Mouse (Mus musculus): ENCODE results near the gene Syt6. TPM values are rescaled to one million over a fixed set of nuclear protein-coding genes. Genes with fewer than 3 reads are reported as not detected.

The Syt6 gene
- 1 to 10 TPM in 1 of 2 experiments, under 1 TPM in 1; 0.68 to 1.7 TPM for total RNA-seq (2023)

GRCm38 (mm10) chr3:103575156-103575892 lies at the start of gene Syt6:
Gene Syt6, plus strand, starts transcription at chr3:103575231.

GRCm38 (mm10) chr3:103645968-103646367 lies 70.9 kb downstream of the Syt6 start, which contains the start of gene Atg4a-ps:
Gene Atg4a-ps, minus strand, starts transcription at chr3:103646068.

Other genes with a start within 250 kb of the Syt6 start
- 1 to 10 TPM in 1 of 2 experiments, not detected in 1; 1.4 TPM for gene Atg4a-ps, start 70.8 kb downstream of the Syt6 start, total RNA-seq (2023)
- gene Olfml3, start 162.8 kb downstream of the Syt6 start, total RNA-seq (2023), result 10 to 100 TPM; 14.8 to 15.2 TPM
- not detected for gene Gm10964, start 164.1 kb downstream of the Syt6 start, total RNA-seq (2023)
- gene Hipk1, start 216.3 kb downstream of the Syt6 start, total RNA-seq (2023), result 100 to 1,000 TPM; 208 to 219 TPM
- gene Dclre1b, start 234.2 kb downstream of the Syt6 start, total RNA-seq (2023), result 10 to 100 TPM; 20.1 to 28.8 TPM
- gene Ap4b1, start 234.3 kb downstream of the Syt6 start, total RNA-seq (2023), result 10 to 100 TPM; 16.0 to 21.6 TPM
- gene Gm43064, start 234.3 kb downstream of the Syt6 start, total RNA-seq (2023), result under 1 TPM in 1 of 2 experiments, not detected in 1; 0.68 TPM